Mouse (Mus musculus) limb, embryonic 10.5 days (tissue): ENCODE data around the gene Spon1. TPM values are rescaled to one million over a fixed set of nuclear protein-coding genes. Genes with fewer than 3 reads are reported as not detected.
A peak's percentile ranks its signal among the peaks of the same experiment; 100 is the strongest.

ENCODE experiments used
- DNase-seq: peaks from one replicate; pipeline ENCODE4 v3.0.0-alpha.2; 2017; ENCODE audit warnings: low spot score
- H3K27ac ChIP-seq: fragments of 300-500 bp; sonication (generic); 2 replicates; pipeline ENCODE4 v1.5.1; 2016; ENCODE audit warnings: mild to moderate bottlenecking
- H3K27me3 ChIP-seq: fragments of 300-500 bp; sonication (generic); 2 replicates; pipeline ENCODE4 v1.6.1; 2016; ENCODE audit warnings: low read depth, mild to moderate bottlenecking; ENCODE audit not compliant: poor library complexity, severe bottlenecking
- H3K36me3 ChIP-seq: fragments of 300-500 bp; sonication (generic); 2 replicates; pipeline ENCODE4 v1.6.1; 2016; ENCODE audit warnings: mild to moderate bottlenecking, moderate library complexity
- H3K4me1 ChIP-seq: fragments of 300-500 bp; sonication (generic); 2 replicates; pipeline ENCODE4 v1.6.1; 2016
- H3K4me3 ChIP-seq: fragments of 300-500 bp; sonication (generic); 2 replicates; pipeline ENCODE4 v1.5.1; 2016; ENCODE audit warnings: mild to moderate bottlenecking, moderate library complexity
- H3K9me3 ChIP-seq: fragments of 300-500 bp; sonication (generic); replicated peaks from 2 replicates; pipeline ENCODE4 v1.6.1; 2016; ENCODE audit warnings: mild to moderate bottlenecking
- WGBS: fragments of 180-500 bp; shearing (Covaris S2); methylation state at CpG from one replicate; pipeline ENCODE4 v1.1.7; 2016; 5-methylcytosine and 5-hydroxymethylcytosine counted together
- polyA plus RNA-seq: library from polyadenylated mRNA; unstranded; fragments of >200 nt; fragmentation: Nextera tagmentation; extraction: Ambion mirVana; gene quantifications from 2 replicates; pipeline ENCODE4 v1.2.1, GENCODE M21; 2016

Spon1 gene
- polyA plus RNA-seq, 1 experiment from 2014 or later = 3.2 TPM

- no peak overlapping the region for H3K4me3 ChIP-seq
- 73% methylated on average over 5 of the region's 5 CpGs for WGBS
- no peaks in the 10 kb centered on the region for H3K36me3 ChIP-seq
- H3K9me3 ChIP-seq = no peaks in the 10 kb centered on the region
- H3K4me1 ChIP-seq = 0 out of 2 replicates have a peak, but pooled peaks cover 4% of the 10 kb centered on the region
- no peak overlapping the region for H3K27ac ChIP-seq
- DNase-seq = peak; percentile 40
- no peaks in the 10 kb centered on the region for H3K27me3 ChIP-seq
Observed at GRCm38 (mm10) chr7:114007565-114007964, 241.8 kb downstream of the Spon1 start.

- H3K36me3 ChIP-seq = no peaks in the 10 kb centered on the region
- no peak for DNase-seq
- no peaks in the 10 kb centered on the region for H3K27me3 ChIP-seq
- no peak overlapping the region for H3K4me3 ChIP-seq
- no peak overlapping the region for H3K27ac ChIP-seq
- 71% methylated on average over 9 of the region's 9 CpGs for WGBS
- no peaks in the 10 kb centered on the region for H3K9me3 ChIP-seq
- H3K4me1 ChIP-seq = no peaks in the 10 kb centered on the region
Observed at GRCm38 (mm10) chr7:114011726-114012443, 246.1 kb downstream of the Spon1 start.

- Histone ChIP-seq H3K27me3 (no peaks in the 10 kb centered on the region), H3K27ac (no peak overlapping the region), H3K36me3 (no peaks in the 10 kb centered on the region), H3K4me1 (no peaks in the 10 kb centered on the region), H3K4me3 (no peak overlapping the region), H3K9me3 (no peaks in the 10 kb centered on the region)
- no peak for DNase-seq
- 88% methylated on average over 8 of the region's 8 CpGs for WGBS
Observed at GRCm38 (mm10) chr7:114016001-114016949, 250.5 kb downstream of the Spon1 start.

GRCm38 (mm10) chr7:114018861-114019260, 253.1 kb downstream of the Spon1 start:
- Histone ChIP-seq H3K4me1 (0 out of 2 replicates have a peak, but pooled peaks cover 2% of the 10 kb centered on the region), H3K27ac (no peak overlapping the region), H3K4me3 (no peak overlapping the region), H3K36me3 (no peaks in the 10 kb centered on the region), H3K27me3 (no peaks in the 10 kb centered on the region), H3K9me3 (no peaks in the 10 kb centered on the region)
- no peak for DNase-seq
- 87% methylated on average over 3 of the region's 3 CpGs for WGBS

- Histone ChIP-seq H3K9me3 (no peaks in the 10 kb centered on the region), H3K36me3 (no peaks in the 10 kb centered on the region), H3K4me1 (0 out of 2 replicates have a peak, but pooled peaks cover 2% of the 10 kb centered on the region), H3K27ac (0 out of 2 replicates have a peak overlapping the region, but pooled peaks have one; percentile 26), H3K4me3 (peak overlapping the region; percentile 51), H3K27me3 (no peaks in the 10 kb centered on the region)
- DNase-seq = no peak
- WGBS = 10% methylated on average over 11 of the region's 11 CpGs
Observed at GRCm38 (mm10) chr7:114020057-114020703, 254.4 kb downstream of the Spon1 start.

GRCm38 (mm10) chr7:114020704-114021093, 254.9 kb downstream of the Spon1 start:
- peak; percentile 86 for DNase-seq
- 3% methylated on average over 11 of the region's 11 CpGs for WGBS
- no peaks in the 10 kb centered on the region for H3K9me3 ChIP-seq

GRCm38 (mm10) chr7:114026923-114027322, 261.1 kb downstream of the Spon1 start:
- no peaks in the 10 kb centered on the region for H3K27me3 ChIP-seq
- H3K4me1 ChIP-seq = 0 out of 2 replicates have a peak, but pooled peaks cover 2% of the 10 kb centered on the region
- no peak for DNase-seq
- H3K4me3 ChIP-seq = no peak overlapping the region
- no peaks in the 10 kb centered on the region for H3K9me3 ChIP-seq
- WGBS = 92% methylated on average over 8 of the region's 8 CpGs
- no peak overlapping the region for H3K27ac ChIP-seq
- no peaks in the 10 kb centered on the region for H3K36me3 ChIP-seq

More at GRCm38 (mm10) chr7:114020704-114021093, 254.9 kb downstream of the Spon1 start:
- no peaks in the 10 kb centered on the region for H3K27me3 ChIP-seq
- H3K36me3 ChIP-seq = no peaks in the 10 kb centered on the region
- H3K4me3 ChIP-seq = peak overlapping the region; percentile 51
- 0 out of 2 replicates have a peak, but pooled peaks cover 2% of the 10 kb centered on the region for H3K4me1 ChIP-seq
- H3K27ac ChIP-seq = 0 out of 2 replicates have a peak overlapping the region, but pooled peaks have one; percentile 26

- H3K27me3 ChIP-seq = no peaks in the 10 kb centered on the region
- DNase-seq = no peak
- H3K36me3 ChIP-seq = no peaks in the 10 kb centered on the region
- no peak overlapping the region for H3K4me3 ChIP-seq
- no peaks in the 10 kb centered on the region for H3K9me3 ChIP-seq
- H3K4me1 ChIP-seq = no peaks in the 10 kb centered on the region
- WGBS = 94% methylated on average over 3 of the region's 3 CpGs
- no peak overlapping the region for H3K27ac ChIP-seq
Observed at GRCm38 (mm10) chr7:114027406-114027805, 261.6 kb downstream of the Spon1 start.

GRCm38 (mm10) chr7:114028828-114029227, 263.0 kb downstream of the Spon1 start:
- WGBS = 90% methylated on average over 5 of the region's 5 CpGs
- DNase-seq = no peak
- H3K9me3 ChIP-seq = no peaks in the 10 kb centered on the region

GRCm38 (mm10) chr7:114029596-114029995, 263.8 kb downstream of the Spon1 start:
- Histone ChIP-seq H3K27me3 (no peaks in the 10 kb centered on the region), H3K36me3 (no peaks in the 10 kb centered on the region), H3K4me3 (no peak overlapping the region), H3K4me1 (no peaks in the 10 kb centered on the region), H3K9me3 (no peaks in the 10 kb centered on the region), H3K27ac (no peak overlapping the region)
- no peak for DNase-seq
- WGBS = 88% methylated on average over 6 of the region's 6 CpGs

More at GRCm38 (mm10) chr7:114028828-114029227, 263.0 kb downstream of the Spon1 start:
- Histone ChIP-seq H3K4me3 (no peak overlapping the region), H3K27ac (no peak overlapping the region), H3K36me3 (no peaks in the 10 kb centered on the region), H3K27me3 (no peaks in the 10 kb centered on the region), H3K4me1 (no peaks in the 10 kb centered on the region)

GRCm38 (mm10) chr7:114037237-114037636, 271.4 kb downstream of the Spon1 start:
- H3K4me1 ChIP-seq = no peaks in the 10 kb centered on the region
- H3K27me3 ChIP-seq = no peaks in the 10 kb centered on the region
- no peaks in the 10 kb centered on the region for H3K9me3 ChIP-seq
- no peak overlapping the region for H3K27ac ChIP-seq
- 88% methylated on average over 4 of the region's 4 CpGs for WGBS
- no peak for DNase-seq
- H3K36me3 ChIP-seq = peaks cover 15% of the 10 kb centered on the region
- H3K4me3 ChIP-seq = no peak overlapping the region

- 95% methylated on average over 4 of the region's 4 CpGs for WGBS
Observed at GRCm38 (mm10) chr7:114041349-114041748, 275.6 kb downstream of the Spon1 start.

More at GRCm38 (mm10) chr7:114041349-114041748, 275.6 kb downstream of the Spon1 start:
- Histone ChIP-seq H3K4me1 (peaks cover 12% of the 10 kb centered on the region; the same call in 1 of the 2 replicates), H3K9me3 (no peaks in the 10 kb centered on the region), H3K27me3 (no peaks in the 10 kb centered on the region), H3K27ac (no peak overlapping the region), H3K4me3 (no peak overlapping the region), H3K36me3 (peaks cover 20% of the 10 kb centered on the region)
- no peak for DNase-seq
